Mouse (Mus musculus) bone marrow, adult 2 months (tissue): ENCODE data around the gene Asb8. TPM values are rescaled to one million over a fixed set of nuclear protein-coding genes. Genes with fewer than 3 reads are reported as not detected.
A peak's percentile ranks its signal among the peaks of the same experiment; 100 is the strongest.

Experiments used
- H3K27ac ChIP-seq: fragments of 200-500 bp; 2 replicates; pipeline ENCODE4 v1.5.1; 2012; ENCODE audit warnings: low read depth, mild to moderate bottlenecking, control low read depth, inconsistent platforms, low read length; ENCODE audit not compliant: control insufficient read depth, poor library complexity, insufficient read depth
- H3K4me1 ChIP-seq: fragments of 200-500 bp; 2 replicates; pipeline ENCODE4 v1.6.1; 2011; ENCODE audit warnings: low read length; ENCODE audit not compliant: control insufficient read depth, insufficient read depth
- H3K4me3 ChIP-seq: fragments of 200-500 bp; replicated peaks from 2 replicates; pipeline ENCODE3; 2011; ENCODE audit warnings: mild to moderate bottlenecking, low read depth, low read length, control low read depth; ENCODE audit not compliant: control insufficient read depth
- CTCF ChIP-seq: fragments of 200-500 bp; IDR thresholded peaks from 2 replicates; pipeline ENCODE4 v1.5.1; 2011; ENCODE audit warnings: low read length, control low read depth; ENCODE audit not compliant: control insufficient read depth, insufficient read depth
- POLR2A ChIP-seq: fragments of 200-500 bp; IDR thresholded peaks from 2 replicates; pipeline ENCODE4 v1.6.1; 2011; ENCODE audit warnings: low read depth, mild to moderate bottlenecking, control low read depth, low read length, borderline replicate concordance; ENCODE audit not compliant: control insufficient read depth
- WGBS: fragments of 180-500 bp; shearing (Covaris S2); methylation state at CpG from one replicate; pipeline ENCODE4 v1.1.7; 2018; 5-methylcytosine and 5-hydroxymethylcytosine counted together
- polyA plus RNA-seq: library from polyadenylated mRNA; stranded (reverse); fragments of >200 nt; gene quantifications from 2 replicates; pipeline ENCODE4 v1.2.4, GENCODE M21; 2011; ENCODE audit warnings: low replicate concordance; ENCODE audit not compliant: missing spikeins, insufficient read depth, insufficient read length

Asb8 gene
- polyA plus RNA-seq, 1 experiment = 12.2 TPM

DNA sequence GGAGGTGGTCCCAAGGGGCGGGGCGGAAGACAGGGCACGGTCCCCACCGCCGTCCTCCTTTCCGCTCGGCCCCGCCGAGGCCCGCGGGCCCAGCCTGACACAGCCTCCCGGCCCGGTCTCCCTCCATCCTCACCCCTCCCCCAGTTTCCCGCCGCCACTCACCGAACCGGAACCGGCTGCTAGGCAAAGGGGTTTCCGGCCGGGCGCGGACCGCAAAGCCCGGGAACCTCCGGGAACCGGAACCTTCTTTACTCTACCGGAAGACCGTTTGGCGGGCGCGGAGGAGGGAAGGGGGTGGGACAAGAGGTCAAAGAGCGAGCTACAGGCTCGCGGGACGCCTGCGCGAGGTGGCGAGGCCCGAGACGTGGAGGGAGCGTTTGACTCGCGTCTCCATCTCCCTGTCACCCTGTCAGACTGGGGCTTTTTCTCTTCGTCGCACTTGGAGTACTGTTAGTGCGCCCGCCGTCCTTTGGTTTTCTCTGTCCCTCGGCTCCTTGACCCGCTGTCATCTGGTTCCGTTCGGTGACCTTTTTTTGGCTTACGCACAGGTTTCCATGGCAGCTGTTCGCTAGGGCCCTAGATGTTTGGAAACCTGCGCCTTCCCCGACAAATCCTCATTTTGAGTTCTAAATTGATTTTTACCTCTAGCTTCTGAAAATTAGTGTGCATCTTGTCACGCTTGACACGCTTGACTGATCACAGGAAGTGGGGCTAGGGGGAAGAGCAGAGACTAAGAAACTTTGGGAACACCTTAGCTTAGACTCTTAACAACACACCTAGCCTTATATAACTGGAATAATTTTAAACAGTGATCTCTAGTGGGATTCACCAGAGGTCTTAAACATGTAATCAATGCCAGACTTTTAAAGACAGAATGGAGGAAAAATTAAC is 72.1 kb downstream of the Asb8 start, which contains the start of gene Senp1:
Senp1 (minus strand) TSS at position 624 of the 891 bp plus-strand sequence.
- TF ChIP-seq CTCF (no peak), POLR2A (peak; percentile 65)
- under 1% methylated on average over 57 of the region's 58 CpGs for WGBS
- Histone ChIP-seq H3K27ac (peak within 1 kb of the TSS; percentile 91), H3K4me1 (peaks cover 2% of the 10 kb centered on the region), H3K4me3 (peak within 1 kb of the TSS; percentile 71)

DNA sequence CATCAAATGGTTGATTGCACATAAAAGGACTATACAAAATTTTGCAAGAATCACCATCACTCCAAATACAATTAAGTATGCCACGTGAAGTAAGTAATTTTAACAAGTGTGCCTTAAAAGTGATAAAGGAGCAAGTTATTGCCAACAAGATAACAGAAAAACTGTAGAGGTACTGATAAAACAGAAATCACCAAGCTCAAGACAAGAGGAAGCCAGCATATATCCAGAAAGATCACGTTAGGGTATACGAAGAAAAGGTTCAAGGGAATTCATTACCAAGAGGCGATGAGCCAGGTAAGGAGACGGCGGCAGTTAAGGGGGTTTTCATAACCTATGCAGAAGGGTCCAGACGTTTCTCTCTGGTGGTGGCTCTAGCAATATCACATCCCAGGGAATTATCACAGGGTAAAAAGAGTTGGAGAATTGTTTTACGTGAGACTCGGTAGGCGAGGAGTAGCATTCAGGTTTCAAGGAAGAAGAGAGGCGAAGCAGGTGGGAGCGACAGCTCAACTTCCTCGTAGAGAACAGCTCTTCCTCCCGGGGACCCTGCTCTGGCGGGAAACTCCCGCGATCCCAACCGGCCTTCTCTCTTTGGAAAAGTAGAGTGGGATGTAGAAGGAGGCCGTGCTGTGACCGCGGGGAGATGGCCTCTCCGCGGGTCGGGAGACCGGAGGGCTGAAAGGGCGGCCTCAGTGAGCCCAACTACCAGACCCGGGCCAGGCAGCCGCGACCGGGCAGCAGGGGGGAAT is 72.9 kb downstream of the Asb8 start, which contains the start of gene Pfkm:
Pfkm (plus strand) TSS at position 218 of the 749 bp plus-strand sequence.
- under 1% methylated on average over 30 of the region's 30 CpGs for WGBS

DNA sequence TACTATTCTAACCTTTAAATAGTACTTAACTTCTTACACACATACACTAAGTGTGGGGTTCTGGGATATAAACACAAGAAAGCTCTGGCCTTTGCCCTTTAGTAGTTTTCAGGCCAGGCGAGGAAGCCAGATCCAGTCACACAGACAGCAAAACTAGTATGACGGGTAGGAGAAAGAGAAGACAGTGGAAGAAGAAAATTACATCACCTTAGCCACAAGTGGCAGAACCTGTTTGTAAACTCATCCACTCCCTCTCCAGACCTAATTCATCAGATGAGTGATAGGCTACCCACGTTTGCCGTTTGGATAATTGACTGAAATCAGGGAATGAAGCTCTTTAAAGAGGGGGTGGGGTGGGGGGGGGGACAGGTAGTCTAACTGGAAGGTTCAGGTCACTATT is 73.6 kb downstream of the Asb8 start:
- H3K27ac ChIP-seq = no peak overlapping the region

More for the DNA sequence above, 72.9 kb downstream of the Asb8 start, which contains the start of gene Pfkm:
- peaks cover 2% of the 10 kb centered on the region for H3K4me1 ChIP-seq
- TF ChIP-seq CTCF = no peak
- TF ChIP-seq POLR2A = no peak
- peak within 1 kb of the TSS; percentile 71 for H3K4me3 ChIP-seq
- peak within 1 kb of the TSS; percentile 91 for H3K27ac ChIP-seq

DNA sequence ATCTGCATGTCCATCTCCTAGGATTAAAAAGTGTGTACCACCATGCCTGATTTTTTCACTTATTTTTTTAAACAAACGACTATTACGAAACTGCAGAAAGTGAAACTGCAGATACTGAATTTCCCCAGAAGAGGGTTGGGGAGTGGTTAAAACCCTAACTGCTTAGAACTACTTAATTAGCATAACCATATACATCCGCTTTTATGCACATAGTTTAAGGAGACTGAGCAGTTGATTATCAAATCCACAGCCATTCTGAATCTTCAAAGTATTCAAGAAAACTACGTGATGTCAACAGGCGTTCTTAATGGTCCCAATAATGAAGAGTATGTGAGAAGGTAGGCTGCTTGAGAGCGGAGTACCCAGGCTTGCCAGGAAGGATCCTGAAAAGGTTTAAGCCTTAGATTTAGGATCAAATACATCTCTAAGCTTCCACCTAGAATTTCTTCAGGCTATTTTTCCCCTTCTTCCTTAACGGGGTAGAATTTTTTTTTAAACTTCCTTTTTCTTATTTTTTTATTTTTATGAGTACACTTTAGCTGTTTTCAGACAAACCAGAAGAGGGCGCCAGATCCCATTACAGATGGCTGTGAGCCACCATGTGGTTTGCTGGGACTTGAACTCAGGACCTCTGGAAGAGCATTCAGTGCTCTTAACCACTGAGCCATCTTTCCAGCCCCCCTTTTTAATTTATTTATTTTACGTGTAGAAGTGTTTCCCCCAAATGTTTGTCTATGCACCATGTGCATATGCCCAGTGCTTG is 75.8 kb downstream of the Asb8 start:
- 16% methylated on average over 9 of the region's 9 CpGs for WGBS
- peak overlapping the region; percentile 54; the same call in 1 of the 2 replicates for H3K27ac ChIP-seq
- TF ChIP-seq POLR2A (no peak), CTCF (peak; percentile 38; the same call in 1 of the 2 replicates)
- peaks cover 2% of the 10 kb centered on the region for H3K4me1 ChIP-seq
- peak overlapping the region; percentile 52 for H3K4me3 ChIP-seq

More for the DNA sequence above, 73.6 kb downstream of the Asb8 start:
- TF ChIP-seq POLR2A (no peak), CTCF (no peak)
- 4% methylated on average over 4 of the region's 4 CpGs for WGBS
- H3K4me1 ChIP-seq = peaks cover 2% of the 10 kb centered on the region
- peak overlapping the region; percentile 12 for H3K4me3 ChIP-seq

DNA sequence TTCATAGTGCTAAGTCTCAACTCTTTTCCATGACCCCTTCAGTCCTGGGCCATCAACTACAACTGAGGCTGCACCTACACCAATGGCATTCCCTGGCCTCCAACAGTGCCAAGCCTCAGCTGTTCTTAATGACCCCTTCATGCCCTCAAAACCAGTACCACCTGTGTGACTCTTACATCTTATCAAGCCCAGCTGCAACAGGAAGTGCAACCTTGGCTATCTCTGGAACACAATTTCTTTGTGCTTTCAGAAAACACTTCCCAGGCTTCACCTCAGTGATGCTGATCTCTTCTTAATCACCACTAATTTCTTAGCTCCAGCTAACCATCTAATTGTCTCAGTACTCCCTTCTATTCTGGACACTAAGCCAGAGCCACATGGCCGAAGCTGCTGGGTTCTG is 76.5 kb downstream of the Asb8 start:
- no peak overlapping the region for H3K4me3 ChIP-seq
- H3K27ac ChIP-seq = peak overlapping the region; percentile 54; the same call in 1 of the 2 replicates
- WGBS = 0% methylated on average over 1 of the region's 1 CpGs
- H3K4me1 ChIP-seq = peaks cover 2% of the 10 kb centered on the region
- TF ChIP-seq POLR2A (no peak), CTCF (no peak)

Other genes starting within 250 kb of the Asb8 start
- 7.1 and 10.0 TPM in 2 replicates for gene Tmem106c, start 201.4 kb downstream of the Asb8 start, polyA plus RNA-seq
- 0.52 TPM in 1 of 2 replicates, not detected in the other for gene Col2a1, start 160.9 kb downstream of the Asb8 start, polyA plus RNA-seq
- gene Pfkm, start 73.0 kb downstream of the Asb8 start, polyA plus RNA-seq = 22.9 and 23.0 TPM in 2 replicates
- 23.1 and 27.6 TPM in 2 replicates for gene Senp1, start 71.9 kb downstream of the Asb8 start, polyA plus RNA-seq
- 0.43 and 1.2 TPM in 2 replicates for gene Ccdc184, start 1.5 kb upstream of the Asb8 start, polyA plus RNA-seq
- not detected in 2 replicates for gene Olfr288, start 29.9 kb upstream of the Asb8 start, polyA plus RNA-seq
- not detected in 2 replicates for gene Gm44579, start 55.4 kb upstream of the Asb8 start, polyA plus RNA-seq
- not detected in 2 replicates for gene Olfr287, start 55.4 kb upstream of the Asb8 start, polyA plus RNA-seq
- not detected in 2 replicates for gene Olfr286, start 68.8 kb upstream of the Asb8 start, polyA plus RNA-seq
- gene H1fnt, start 91.7 kb upstream of the Asb8 start, polyA plus RNA-seq = not detected in 2 replicates
- not detected in 2 replicates for gene Zfp641, start 130.5 kb upstream of the Asb8 start, polyA plus RNA-seq
- not detected in 2 replicates for gene Olfr285, start 151.7 kb upstream of the Asb8 start, polyA plus RNA-seq
- gene Olfr284, start 175.4 kb upstream of the Asb8 start, polyA plus RNA-seq = not detected in 2 replicates
- gene Olfr283, start 215.3 kb upstream of the Asb8 start, polyA plus RNA-seq = not detected in 2 replicates